Mouse (Mus musculus): Measurements from ENCODE around the gene Vrk2. TPM values are rescaled to one million over a fixed set of nuclear protein-coding genes. Genes with fewer than 3 reads are reported as not detected.
A peak's percentile ranks its signal among the peaks of the same experiment; 100 is the strongest.

Gene Vrk2
- total RNA-seq, 2 experiments from 2014 or later: 3.1 to 4.0 TPM

DNA sequence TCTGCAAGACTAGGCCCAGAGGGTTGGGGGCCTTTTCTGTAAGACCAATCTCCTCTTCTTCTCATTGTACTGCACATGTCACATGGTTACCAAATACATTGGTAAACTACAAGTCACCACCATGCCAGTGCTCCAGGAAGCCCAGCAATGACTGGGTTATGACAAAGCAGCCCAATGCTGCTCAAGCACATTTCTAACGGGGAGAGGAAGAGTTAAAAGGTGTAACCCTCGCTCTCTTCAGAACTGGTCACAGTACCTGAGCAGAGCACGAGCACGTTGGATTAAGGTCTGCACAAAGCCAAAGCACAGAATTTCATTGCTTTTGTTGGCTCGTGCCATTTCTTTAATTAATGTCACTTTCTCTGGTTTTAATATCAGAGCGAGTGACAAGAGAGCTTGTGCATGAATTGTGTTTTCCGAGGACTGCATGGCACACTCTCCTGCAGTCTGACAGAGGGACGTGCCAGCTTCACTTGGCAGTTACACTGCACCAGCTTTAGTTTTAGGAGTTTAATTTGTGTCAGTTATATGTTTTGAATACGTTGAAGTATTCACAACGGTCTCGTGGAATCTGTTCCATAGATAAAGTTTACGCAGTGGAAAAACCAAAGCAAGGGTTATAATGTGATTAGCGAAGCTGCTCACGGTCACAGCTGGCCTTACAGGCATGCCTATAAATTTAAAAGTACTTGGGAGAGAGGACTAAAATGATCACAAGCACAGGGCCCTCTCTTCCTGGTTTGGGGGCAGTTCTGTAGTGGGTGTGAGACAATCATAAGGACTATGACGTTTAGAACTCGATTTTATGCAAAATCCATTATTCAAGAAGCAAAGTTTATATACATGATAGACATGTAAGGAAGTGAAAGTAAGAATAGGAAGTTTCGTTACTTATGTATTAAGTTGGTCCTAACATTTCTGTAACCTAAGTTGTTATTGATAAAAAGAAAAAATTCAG lies 8.1 kb downstream of the Vrk2 start:
- DNase-seq (ENCODE audit: low spot score in 2 of 2): peak; percentile 49 to 76

- DNase-seq (ENCODE audit: low spot score in 2 of 2): no peak
Observed at GRCm38 (mm10) chr11:26551551-26551950, 42.2 kb downstream of the Vrk2 start.

- no peak for DNase-seq (ENCODE audit: low spot score in 2 of 2)
Observed at GRCm38 (mm10) chr11:26537816-26538215, 56.0 kb downstream of the Vrk2 start.

DNA sequence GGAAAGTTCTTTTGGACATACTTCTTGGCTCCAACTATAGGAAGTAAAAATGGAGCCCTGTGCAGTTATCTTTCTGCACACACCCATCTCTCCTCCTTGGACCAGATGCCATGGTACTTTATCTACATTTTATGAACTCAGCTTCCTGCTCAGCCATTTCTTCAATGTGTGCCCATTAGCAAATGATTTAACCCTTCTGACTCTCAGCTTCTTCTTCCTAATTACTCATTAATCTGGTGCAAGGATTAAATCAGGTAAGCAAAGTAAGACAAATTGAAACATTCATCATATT lies 60.0 kb downstream of the Vrk2 start:
- no peak for DNase-seq (ENCODE audit: low spot score in 2 of 2)

DNA sequence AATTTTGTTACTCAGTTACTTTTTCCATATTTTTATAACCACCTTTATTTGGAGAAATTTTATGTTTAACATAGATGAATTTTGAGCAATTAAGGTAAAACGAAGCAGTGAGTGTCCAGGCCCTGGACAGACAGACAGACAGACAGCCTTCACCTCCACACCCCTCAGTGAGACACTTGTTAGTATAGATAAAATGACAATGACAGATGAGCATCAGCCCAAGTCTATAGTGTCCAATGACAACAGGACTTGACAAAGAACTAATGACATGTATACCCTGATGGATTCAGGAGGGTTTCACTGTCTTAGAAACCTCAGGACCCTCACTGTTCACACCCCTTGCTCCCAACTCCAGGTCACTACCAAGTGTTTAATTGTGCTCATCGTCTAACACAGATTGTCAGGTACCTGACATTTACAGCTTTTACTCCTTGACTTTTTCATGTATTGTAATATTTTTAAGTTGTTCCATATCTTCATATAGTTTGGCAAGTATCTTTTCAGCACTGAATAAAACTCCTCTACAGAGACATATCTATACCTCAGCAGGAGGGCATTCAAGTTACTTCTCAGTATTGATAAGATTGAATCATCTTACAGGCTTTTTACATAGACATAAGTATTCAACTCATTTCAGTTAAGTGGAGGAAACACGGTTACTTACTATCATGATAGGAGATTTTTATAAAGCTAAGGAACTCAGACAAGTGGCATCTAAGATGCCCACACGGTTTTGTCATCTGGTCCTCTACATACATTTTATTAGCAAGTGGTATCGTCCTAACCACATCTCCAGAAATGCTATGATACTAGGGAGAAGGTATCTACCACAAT lies 60.6 kb downstream of the Vrk2 start:
- DNase-seq (ENCODE audit: low spot score in 2 of 2): no peak

DNA sequence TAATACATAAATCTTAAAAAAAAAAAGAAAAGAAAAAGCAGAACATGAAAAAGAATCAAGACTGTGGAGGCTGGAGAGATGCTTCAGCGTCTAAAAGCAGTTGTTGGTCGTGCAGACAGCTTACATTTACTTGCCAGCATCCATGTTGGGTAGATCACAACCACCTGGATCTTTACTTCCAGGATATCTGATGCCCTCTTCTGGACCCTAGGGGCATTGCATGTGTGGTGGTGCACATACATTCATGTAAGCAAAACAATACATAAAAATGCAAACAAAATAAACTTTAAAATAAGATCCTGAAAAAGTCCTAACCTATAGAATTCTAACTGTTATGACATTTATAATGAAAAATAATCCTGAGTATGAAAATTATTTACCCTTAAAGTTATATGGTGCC lies 66.9 kb downstream of the Vrk2 start:
- DNase-seq (ENCODE audit: low spot score in 2 of 2): no peak

GRCm38 (mm10) chr11:26518991-26519390 lies 74.8 kb downstream of the Vrk2 start:
- DNase-seq (ENCODE audit: low spot score in 2 of 2): no peak

DNA sequence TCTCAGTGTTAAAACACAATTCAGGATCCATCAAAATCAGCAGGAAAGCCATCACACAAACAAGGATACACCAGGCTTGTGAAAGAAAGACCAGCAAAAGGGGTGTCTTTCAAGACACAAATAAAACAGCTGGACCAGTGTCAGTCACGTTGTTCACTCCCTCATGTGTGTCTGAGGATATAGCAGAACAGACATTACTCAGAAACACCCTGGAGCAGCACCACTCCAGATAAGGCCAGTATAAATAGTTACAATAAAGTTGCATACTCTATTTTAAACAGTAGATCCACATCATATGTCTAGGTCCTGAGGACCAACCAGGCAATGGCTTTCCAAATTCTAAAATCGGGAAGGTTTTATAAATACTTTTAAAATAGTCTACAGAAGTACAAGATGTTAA lies 77.7 kb downstream of the Vrk2 start:
- DNase-seq (ENCODE audit: low spot score in 2 of 2): no peak

- peak in 1 of 2 experiments; percentile 5 for DNase-seq (ENCODE audit: low spot score in 2 of 2)
Observed at GRCm38 (mm10) chr11:26513683-26514082, 80.1 kb downstream of the Vrk2 start.

DNA sequence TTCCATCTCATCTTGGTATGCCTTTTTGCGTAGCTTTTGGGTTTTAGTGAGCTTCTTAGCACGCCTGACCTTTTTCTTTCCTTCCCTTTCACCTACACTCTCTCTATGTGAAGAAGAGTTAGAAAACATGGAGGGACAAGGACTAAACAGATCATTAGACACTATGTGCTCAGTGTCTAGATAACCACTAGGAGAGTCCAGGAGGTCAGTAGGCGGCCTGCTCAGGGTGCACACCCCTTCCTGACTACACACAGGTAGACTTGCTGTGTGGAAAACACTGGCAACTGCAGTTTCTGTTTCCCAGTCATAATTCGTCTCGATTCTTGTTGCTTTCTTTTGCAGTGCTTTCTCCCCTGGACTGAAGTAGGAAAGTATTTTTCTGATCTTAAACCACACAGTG lies 97.8 kb downstream of the Vrk2 start:
- no peak for DNase-seq (ENCODE audit: low spot score in 2 of 2)

DNA sequence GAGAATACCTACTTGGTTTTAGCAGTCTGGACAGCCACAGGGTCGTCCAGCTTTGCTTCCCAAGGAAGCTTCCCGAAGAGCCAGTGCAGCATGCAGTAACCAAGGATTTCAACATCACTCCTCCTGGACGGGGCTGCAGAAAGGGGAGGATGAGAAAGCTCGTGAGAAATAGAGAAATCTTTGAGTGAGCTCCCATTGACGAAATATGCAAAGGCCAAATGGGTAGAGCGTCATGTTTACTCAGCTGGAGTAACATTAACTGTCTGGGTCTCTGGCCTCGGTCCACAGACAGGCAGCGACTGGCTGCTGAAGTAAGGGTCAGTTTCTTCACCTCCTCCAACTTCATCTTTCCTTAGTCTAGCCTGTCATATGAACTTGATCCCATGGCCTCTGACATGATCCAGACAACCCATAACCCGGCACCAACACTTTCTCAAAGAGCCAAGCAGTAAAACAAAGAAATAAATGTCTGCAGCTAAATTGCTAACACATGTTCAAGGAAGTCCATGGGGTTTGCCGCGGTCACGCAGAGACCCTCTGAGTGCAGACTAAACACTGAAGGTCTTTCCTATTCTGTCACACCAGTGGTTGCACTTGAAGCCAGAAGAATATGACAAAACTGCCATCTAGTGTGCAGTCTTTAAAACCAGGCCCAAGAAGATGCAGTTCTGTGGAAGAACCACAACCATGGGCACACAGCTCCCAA lies 103.9 kb downstream of the Vrk2 start:
- peak; percentile 17 to 42 for DNase-seq (ENCODE audit: low spot score in 2 of 2)

- peak in 1 of 2 experiments; percentile 7 for DNase-seq (ENCODE audit: low spot score in 2 of 2)
Observed at GRCm38 (mm10) chr11:26481691-26482242, 112.0 kb downstream of the Vrk2 start.

DNA sequence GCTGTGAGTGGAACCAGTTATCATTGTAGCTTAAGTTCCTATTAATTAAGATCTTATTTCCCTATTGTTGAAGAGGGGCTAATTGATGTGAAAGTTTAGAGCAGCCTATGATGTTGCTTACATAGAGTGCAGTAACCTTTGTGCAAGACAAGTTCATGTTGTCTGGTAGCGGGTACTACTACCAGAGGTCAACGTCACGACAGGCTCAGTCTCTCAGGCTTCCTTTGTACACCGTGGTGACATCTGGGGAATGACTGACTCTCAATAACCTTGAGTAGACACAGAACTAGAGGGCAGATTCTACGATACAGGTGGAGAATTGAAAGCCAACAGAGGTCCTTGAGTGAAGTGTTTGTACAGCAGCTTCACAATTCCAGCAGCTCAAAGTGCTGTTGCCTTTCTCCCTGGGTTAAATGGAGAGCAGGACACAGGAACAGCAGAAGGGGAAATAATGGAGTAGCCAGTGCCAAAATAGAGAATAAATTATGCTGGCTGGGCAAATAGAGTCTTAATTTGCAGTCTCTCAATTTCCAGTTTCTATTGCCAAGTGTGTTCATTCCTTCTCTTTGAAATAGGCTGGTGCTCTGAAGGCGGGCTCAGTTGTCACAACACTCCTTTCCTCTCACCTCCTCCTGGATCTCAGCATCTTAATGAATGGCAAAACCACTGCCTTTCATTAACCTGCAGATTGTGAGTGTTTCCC lies 116.6 kb downstream of the Vrk2 start:
- DNase-seq (ENCODE audit: low spot score in 2 of 2): no peak

GRCm38 (mm10) chr11:26454081-26454480 lies 139.7 kb downstream of the Vrk2 start:
- no peak for DNase-seq (ENCODE audit: low spot score in 2 of 2)

GRCm38 (mm10) chr11:26452693-26453092 lies 141.1 kb downstream of the Vrk2 start:
- DNase-seq (ENCODE audit: low spot score in 2 of 2): no peak

GRCm38 (mm10) chr11:26451228-26451627 lies 142.6 kb downstream of the Vrk2 start:
- DNase-seq (ENCODE audit: low spot score in 2 of 2): no peak

GRCm38 (mm10) chr11:26450636-26451035 lies 143.2 kb downstream of the Vrk2 start:
- no peak for DNase-seq (ENCODE audit: low spot score in 2 of 2)

DNA sequence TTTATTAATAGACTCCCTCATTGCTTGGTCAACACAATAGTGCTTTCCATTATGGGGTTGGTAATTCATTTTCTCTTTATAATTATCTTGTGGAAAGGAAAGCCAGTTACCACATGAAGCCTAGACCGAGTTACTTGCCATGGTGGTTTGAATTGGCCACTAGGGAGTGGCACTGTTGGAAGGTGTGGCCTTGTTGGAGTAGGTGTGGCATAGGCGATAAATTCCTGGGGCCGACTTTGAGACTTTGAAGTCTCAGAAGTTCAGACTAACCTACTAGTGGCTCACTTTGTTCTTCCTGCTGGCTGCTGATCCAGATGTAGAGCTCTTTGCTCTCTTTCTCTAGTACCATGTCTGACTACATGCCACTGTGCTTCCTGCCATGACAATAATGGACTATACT lies 144.0 kb downstream of the Vrk2 start:
- no peak for DNase-seq (ENCODE audit: low spot score in 2 of 2)

- DNase-seq (ENCODE audit: low spot score in 2 of 2): no peak
Observed at GRCm38 (mm10) chr11:26444374-26444773, 149.4 kb downstream of the Vrk2 start.

DNA sequence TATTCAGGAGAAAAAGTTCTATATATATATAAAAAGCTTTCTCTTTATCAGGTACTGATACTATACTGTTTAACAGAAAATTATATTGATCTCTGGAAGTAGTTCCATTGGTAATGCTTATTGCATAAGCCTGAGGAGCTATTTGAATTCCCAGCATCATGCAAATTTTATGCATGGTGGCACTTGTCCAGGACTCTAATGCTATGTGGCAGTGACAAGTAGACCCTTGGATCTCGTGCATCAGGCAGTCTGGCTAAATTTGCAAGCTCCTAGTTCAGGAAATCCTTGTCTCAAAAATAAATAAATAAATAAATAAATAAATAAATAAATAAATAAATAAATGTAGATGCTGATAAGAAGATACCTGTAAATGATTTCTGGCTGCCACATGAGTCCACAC lies 152.7 kb downstream of the Vrk2 start:
- DNase-seq (ENCODE audit: low spot score in 2 of 2): no peak

- DNase-seq (ENCODE audit: low spot score in 2 of 2): peak; percentile 10 to 21
Observed at GRCm38 (mm10) chr11:26437818-26438217, 156.0 kb downstream of the Vrk2 start.

All from layer of hippocampus, postnatal 14 days (tissue).